Mouse (Mus musculus) embryonic facial prominence, embryonic 15.5 days (tissue): Measurements from ENCODE around the gene Tmem192. TPM values are rescaled to one million over a fixed set of nuclear protein-coding genes. Genes with fewer than 3 reads are reported as not detected.
A peak's percentile ranks its signal among the peaks of the same experiment; 100 is the strongest.

Source experiments
- ATAC-seq: fragments of 200-750 bp; cut with Nextera tagmentation; 2 replicates; pipeline ENCODE4 v1.8.0; 2017; ENCODE audit warnings: low read depth, moderate TSS enrichment; ENCODE audit not compliant: insufficient number of reproducible peaks, low FRiP score, low TSS enrichment
- H3K27ac ChIP-seq: fragments of 300-500 bp; sonication (generic); replicated peaks from 2 replicates; pipeline ENCODE4 v1.5.1; 2015; ENCODE audit warnings: mild to moderate bottlenecking, inconsistent platforms
- H3K27me3 ChIP-seq: fragments of 300-500 bp; sonication (generic); 2 replicates; pipeline ENCODE4 v1.6.1; 2015; ENCODE audit warnings: inconsistent platforms
- H3K36me3 ChIP-seq: fragments of 300-500 bp; sonication (generic); 2 replicates; pipeline ENCODE4 v1.6.1; 2015; ENCODE audit warnings: mild to moderate bottlenecking, inconsistent platforms
- H3K4me1 ChIP-seq: fragments of 300-500 bp; sonication (generic); 2 replicates; pipeline ENCODE4 v1.6.1; 2015; ENCODE audit warnings: inconsistent platforms
- H3K4me2 ChIP-seq: fragments of 300-500 bp; sonication (generic); replicated peaks from 2 replicates; pipeline ENCODE4 v1.6.1; 2015; ENCODE audit warnings: mild to moderate bottlenecking, inconsistent platforms
- H3K4me3 ChIP-seq: fragments of 300-500 bp; sonication (generic); replicated peaks from 2 replicates; pipeline ENCODE4 v1.5.1; 2015; ENCODE audit warnings: mild to moderate bottlenecking, inconsistent platforms
- H3K9ac ChIP-seq: fragments of 300-500 bp; sonication (generic); 2 replicates; pipeline ENCODE4 v1.6.1; 2015; ENCODE audit warnings: inconsistent platforms
- H3K9me3 ChIP-seq: fragments of 300-500 bp; sonication (generic); replicated peaks from 2 replicates; pipeline ENCODE4 v1.6.1; 2016; ENCODE audit warnings: inconsistent platforms
- WGBS: fragments of 180-500 bp; shearing (Covaris S2); methylation state at CpG from one replicate; pipeline ENCODE4 v1.1.7; 2015; 5-methylcytosine and 5-hydroxymethylcytosine counted together
- polyA plus RNA-seq: library from polyadenylated mRNA; unstranded; fragments of >200 nt; fragmentation: Nextera tagmentation; extraction: Ambion mirVana; gene quantifications from 2 replicates; pipeline ENCODE4 v1.2.1, GENCODE M21; 2015

The Tmem192 gene
- polyA plus RNA-seq, 1 experiment from 2014 or later: 25.5 TPM

- Histone ChIP-seq H3K27me3 (no peaks in the 10 kb centered on the region), H3K4me3 (no peak overlapping the region), H3K4me2 (no peak overlapping the region), H3K4me1 (no peaks in the 10 kb centered on the region), H3K9ac (no peak overlapping the region), H3K27ac (no peak overlapping the region), H3K36me3 (no peaks in the 10 kb centered on the region), H3K9me3 (no peaks in the 10 kb centered on the region)
- 84% methylated on average over 6 of the region's 6 CpGs for WGBS
- ATAC-seq: no peak
Measured at GRCm38 (mm10) chr8:64928938-64929337, 18.0 kb upstream of the Tmem192 start.

- ATAC-seq: no peak
- Histone ChIP-seq H3K4me1 (no peaks in the 10 kb centered on the region), H3K36me3 (no peaks in the 10 kb centered on the region), H3K4me2 (no peak overlapping the region), H3K27me3 (no peaks in the 10 kb centered on the region), H3K9ac (no peak overlapping the region), H3K27ac (no peak overlapping the region), H3K4me3 (no peak overlapping the region), H3K9me3 (no peaks in the 10 kb centered on the region)
- 63% methylated on average over 3 of the region's 3 CpGs for WGBS
Measured at GRCm38 (mm10) chr8:64934997-64935396, 12.0 kb upstream of the Tmem192 start.

DNA sequence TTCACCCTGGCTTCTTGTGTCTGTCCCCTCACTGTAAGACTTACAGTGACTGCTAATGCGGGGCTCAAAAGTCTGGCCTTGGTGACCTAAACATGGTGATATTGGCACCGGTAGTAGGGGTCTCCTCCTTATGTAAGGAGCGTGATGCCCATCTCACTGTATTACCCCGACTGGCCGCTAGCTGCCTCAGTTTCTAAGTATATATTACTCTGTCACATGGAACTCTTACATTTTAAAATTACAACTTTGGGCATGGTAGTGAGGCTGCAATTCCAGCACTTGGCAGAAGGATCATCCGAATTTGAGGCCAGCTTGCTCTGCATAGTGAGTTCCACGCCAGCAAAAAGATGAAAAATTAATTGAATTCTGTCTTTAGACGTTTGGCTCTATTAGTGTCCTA, 6.0 kb upstream of the Tmem192 start:
- Histone ChIP-seq H3K27ac (no peak overlapping the region), H3K36me3 (no peaks in the 10 kb centered on the region), H3K4me1 (no peaks in the 10 kb centered on the region), H3K27me3 (peaks cover 14% of the 10 kb centered on the region; the same call in 1 of the 2 replicates), H3K4me2 (no peak overlapping the region), H3K9me3 (no peaks in the 10 kb centered on the region), H3K4me3 (no peak overlapping the region), H3K9ac (no peak overlapping the region)
- no peak for ATAC-seq
- 77% methylated on average over 8 of the region's 8 CpGs for WGBS

DNA sequence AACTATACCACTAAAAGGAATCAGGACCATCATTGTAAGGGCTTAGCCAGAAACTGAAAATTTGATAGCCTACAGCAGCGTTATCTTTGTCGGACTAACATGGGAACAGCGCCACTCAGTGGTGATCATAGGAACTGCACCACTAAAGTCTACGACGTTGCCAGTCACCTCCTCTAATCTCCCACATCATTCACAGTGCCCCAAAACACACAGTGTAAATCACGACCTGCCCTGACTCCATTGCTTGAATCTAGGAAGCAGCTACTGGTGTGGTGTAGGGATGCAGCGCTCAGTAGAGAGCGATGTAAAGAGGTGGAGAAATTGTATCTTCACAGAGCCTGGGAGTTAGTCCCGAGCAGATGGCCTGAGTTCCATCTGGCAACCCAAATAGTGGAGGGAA, 5.5 kb upstream of the Tmem192 start:
- H3K4me1 ChIP-seq: 0 out of 2 replicates have a peak, but pooled peaks cover 4% of the 10 kb centered on the region
- H3K9me3 ChIP-seq: no peaks in the 10 kb centered on the region
- no peak overlapping the region for H3K9ac ChIP-seq
- 10% methylated on average over 9 of the region's 9 CpGs for WGBS
- H3K27ac ChIP-seq: no peak overlapping the region
- H3K4me3 ChIP-seq: no peak overlapping the region
- H3K27me3 ChIP-seq: peaks cover 14% of the 10 kb centered on the region; the same call in 1 of the 2 replicates
- H3K36me3 ChIP-seq: no peaks in the 10 kb centered on the region
- 0 out of 2 replicates have a peak, but pooled peaks have one; percentile 21 for ATAC-seq
- no peak overlapping the region for H3K4me2 ChIP-seq

- Histone ChIP-seq H3K27me3 (peaks cover 14% of the 10 kb centered on the region; the same call in 1 of the 2 replicates), H3K27ac (no peak overlapping the region), H3K4me1 (peaks cover 7% of the 10 kb centered on the region; the same call in 1 of the 2 replicates), H3K36me3 (no peaks in the 10 kb centered on the region), H3K4me3 (no peak overlapping the region), H3K9me3 (no peaks in the 10 kb centered on the region), H3K9ac (no peak overlapping the region), H3K4me2 (no peak overlapping the region)
- ATAC-seq: no peak
- WGBS: 27% methylated on average over 5 of the region's 5 CpGs
Measured at GRCm38 (mm10) chr8:64942946-64943345, 4.0 kb upstream of the Tmem192 start.

- ATAC-seq: no peak
- peaks cover 14% of the 10 kb centered on the region; the same call in 1 of the 2 replicates for H3K27me3 ChIP-seq
- peaks cover 7% of the 10 kb centered on the region; the same call in 1 of the 2 replicates for H3K4me1 ChIP-seq
- 22% methylated on average over 5 of the region's 5 CpGs for WGBS
- no peak overlapping the region for H3K4me2 ChIP-seq
- H3K4me3 ChIP-seq: no peak overlapping the region
- no peaks in the 10 kb centered on the region for H3K9me3 ChIP-seq
- H3K9ac ChIP-seq: no peak overlapping the region
- no peaks in the 10 kb centered on the region for H3K36me3 ChIP-seq
- no peak overlapping the region for H3K27ac ChIP-seq
Measured at GRCm38 (mm10) chr8:64944831-64945230, 2.2 kb upstream of the Tmem192 start.

DNA sequence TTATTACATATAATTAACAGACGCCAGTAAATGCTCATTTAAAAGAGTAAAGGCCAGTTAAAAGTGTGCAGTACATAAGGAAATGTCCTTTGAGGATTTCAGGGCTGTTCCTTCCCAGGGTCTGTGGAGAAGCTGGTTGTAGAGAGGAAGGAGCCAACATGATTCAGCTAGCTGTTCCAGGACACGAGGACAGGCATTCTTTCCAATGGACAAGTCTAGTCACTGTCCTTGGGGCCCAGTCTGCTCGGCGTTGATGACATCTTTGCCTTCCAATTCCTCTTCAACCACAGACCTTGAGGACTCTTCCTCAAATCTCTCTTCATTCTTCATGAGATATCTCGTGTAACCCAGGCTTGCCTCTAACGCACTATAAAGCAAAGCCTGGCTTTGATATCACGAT, 1.4 kb upstream of the Tmem192 start:
- 58% methylated on average over 7 of the region's 7 CpGs for WGBS
- no peak for ATAC-seq
- peaks cover 7% of the 10 kb centered on the region; the same call in 1 of the 2 replicates for H3K4me1 ChIP-seq
- no peaks in the 10 kb centered on the region for H3K36me3 ChIP-seq
- no peak overlapping the region for H3K9ac ChIP-seq
- no peak overlapping the region for H3K27ac ChIP-seq
- H3K4me2 ChIP-seq: no peak overlapping the region
- no peaks in the 10 kb centered on the region for H3K9me3 ChIP-seq
- H3K27me3 ChIP-seq: peaks cover 14% of the 10 kb centered on the region; the same call in 1 of the 2 replicates
- no peak overlapping the region for H3K4me3 ChIP-seq

DNA sequence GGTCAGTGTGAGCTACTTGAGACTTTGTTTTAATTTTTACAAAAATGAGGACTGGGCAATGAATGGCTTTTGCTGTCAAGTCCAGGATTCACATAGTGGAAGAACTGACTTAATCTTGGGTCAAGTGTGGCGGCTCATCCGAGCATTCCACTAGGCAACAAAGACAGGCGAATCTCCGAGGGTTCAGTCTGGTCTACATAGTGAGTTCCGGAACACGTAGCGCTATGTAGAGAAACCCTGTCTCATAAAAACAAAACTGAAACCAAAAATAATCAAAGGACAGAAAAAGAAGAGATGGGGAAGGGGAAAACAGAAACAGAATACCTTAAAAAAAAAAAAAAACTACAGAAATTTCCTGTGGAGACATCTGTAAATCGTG, 555 bp upstream of the Tmem192 start:
- no peaks in the 10 kb centered on the region for H3K36me3 ChIP-seq
- peak overlapping the region; percentile 89 for H3K4me3 ChIP-seq
- peaks cover 7% of the 10 kb centered on the region; the same call in 1 of the 2 replicates for H3K4me1 ChIP-seq
- H3K9me3 ChIP-seq: no peaks in the 10 kb centered on the region
- H3K4me2 ChIP-seq: peak overlapping the region; percentile 64
- no peak overlapping the region for H3K9ac ChIP-seq
- ATAC-seq: no peak
- 51% methylated on average over 8 of the region's 8 CpGs for WGBS
- H3K27me3 ChIP-seq: peaks cover 14% of the 10 kb centered on the region; the same call in 1 of the 2 replicates
- no peak overlapping the region for H3K27ac ChIP-seq

GRCm38 (mm10) chr8:64947698-64948034, 681 bp downstream of the Tmem192 start:
- peaks cover 7% of the 10 kb centered on the region; the same call in 1 of the 2 replicates for H3K4me1 ChIP-seq
- H3K36me3 ChIP-seq: no peaks in the 10 kb centered on the region
- WGBS: 9% methylated on average over 10 of the region's 10 CpGs
- H3K9me3 ChIP-seq: no peaks in the 10 kb centered on the region
- H3K27me3 ChIP-seq: peaks cover 10% of the 10 kb centered on the region; the same call in 1 of the 2 replicates
- peak overlapping the region; percentile 81 for H3K27ac ChIP-seq
- H3K4me2 ChIP-seq: peak overlapping the region; percentile 64
- peak overlapping the region; percentile 89 for H3K4me3 ChIP-seq
- peak overlapping the region; percentile 45; the same call in 1 of the 2 replicates for H3K9ac ChIP-seq
- no peak for ATAC-seq

GRCm38 (mm10) chr8:64948371-64948770, 1.4 kb downstream of the Tmem192 start:
- no peak for ATAC-seq
- H3K27ac ChIP-seq: no peak overlapping the region
- H3K27me3 ChIP-seq: 0 out of 2 replicates have a peak, but pooled peaks cover 3% of the 10 kb centered on the region
- H3K9ac ChIP-seq: no peak overlapping the region
- H3K4me3 ChIP-seq: no peak overlapping the region
- H3K4me1 ChIP-seq: peaks cover 7% of the 10 kb centered on the region; the same call in 1 of the 2 replicates
- WGBS: 84% methylated on average over 1 of the region's 1 CpGs
- no peak overlapping the region for H3K4me2 ChIP-seq
- no peaks in the 10 kb centered on the region for H3K9me3 ChIP-seq
- H3K36me3 ChIP-seq: no peaks in the 10 kb centered on the region

GRCm38 (mm10) chr8:64952101-64952500, 5.1 kb downstream of the Tmem192 start:
- Histone ChIP-seq H3K9me3 (no peaks in the 10 kb centered on the region), H3K4me3 (no peak overlapping the region), H3K9ac (no peak overlapping the region), H3K27me3 (no peaks in the 10 kb centered on the region), H3K4me2 (no peak overlapping the region), H3K36me3 (no peaks in the 10 kb centered on the region), H3K4me1 (peaks cover 3% of the 10 kb centered on the region; the same call in 1 of the 2 replicates), H3K27ac (no peak overlapping the region)
- WGBS: 86% methylated on average over 6 of the region's 6 CpGs
- ATAC-seq: no peak

DNA sequence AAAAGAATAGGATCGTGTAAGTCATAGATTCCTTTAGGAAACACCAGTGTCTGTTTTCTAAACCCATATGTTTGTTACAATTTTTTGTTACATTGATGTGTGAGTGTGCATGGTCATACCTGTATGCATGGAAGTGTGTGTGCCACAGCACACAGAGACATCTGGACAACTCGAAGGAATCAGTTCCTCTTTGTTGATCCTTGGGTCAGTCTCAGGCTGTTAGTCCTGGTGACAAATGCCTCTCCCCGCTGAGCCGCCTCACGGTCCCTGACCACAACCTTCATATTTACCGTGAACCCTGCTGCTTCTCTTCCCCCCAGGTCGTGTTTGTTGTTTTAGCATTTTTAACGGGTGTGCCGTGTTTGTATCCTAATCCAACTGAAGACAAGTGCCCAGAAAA, 12.0 kb downstream of the Tmem192 start:
- Histone ChIP-seq H3K4me3 (no peak overlapping the region), H3K9me3 (no peaks in the 10 kb centered on the region), H3K4me2 (no peak overlapping the region), H3K4me1 (no peaks in the 10 kb centered on the region), H3K27me3 (no peaks in the 10 kb centered on the region), H3K36me3 (peaks cover 10% of the 10 kb centered on the region), H3K9ac (no peak overlapping the region), H3K27ac (no peak overlapping the region)
- 79% methylated on average over 9 of the region's 9 CpGs for WGBS
- ATAC-seq: no peak
